12 mouse cellular contexts compared by ENCODE assay signal in the genomic region with DNA sequence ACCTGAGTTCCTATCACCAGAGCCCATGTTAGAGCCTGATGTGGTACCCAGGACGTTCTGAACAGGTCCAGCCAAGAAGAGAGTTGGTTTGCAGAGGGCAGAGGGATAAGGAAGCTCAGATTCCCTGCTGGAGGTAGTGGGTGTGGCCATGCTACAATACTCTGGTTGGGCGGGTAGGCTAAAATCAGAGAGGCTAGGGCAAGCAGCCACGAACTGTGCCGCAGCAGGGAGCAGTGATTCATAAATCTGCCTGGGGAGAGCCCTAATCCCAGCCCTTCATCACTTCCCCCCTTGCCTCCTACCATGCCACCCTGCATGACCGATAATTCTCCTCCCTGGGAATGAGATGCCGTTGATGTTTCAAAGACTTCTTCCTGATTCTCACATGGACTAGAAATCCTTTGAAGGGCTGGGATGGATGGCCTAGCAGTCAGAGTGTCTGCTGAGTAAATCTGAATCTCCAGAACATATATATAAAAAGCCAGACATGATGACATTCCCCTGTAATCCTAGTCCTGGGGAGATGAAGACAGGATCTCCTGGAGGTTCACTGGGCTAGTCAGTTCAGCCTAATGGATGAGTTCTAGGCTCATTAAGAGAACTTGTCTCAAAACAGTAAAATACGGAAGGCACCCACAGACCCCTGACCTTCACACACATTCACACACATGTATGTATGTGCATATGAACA. TPM values are rescaled to one million over a fixed set of nuclear protein-coding genes. Genes with fewer than 3 reads are reported as not detected.
DNase-seq lines count a peak whose midpoint lies in the region; ATAC-seq and TF ChIP-seq lines count a peak whose summit lies in the region.
"Had no signal": no experiment of that assay in that cellular context is flagged by ENCODE, and none has a peak within 500 bp of the region (broad histone marks: within the 10 kb centered on the region; RNA-seq: fewer than 3 reads in every experiment).

No protein-coding gene starts in this region.

- no peak overlapping the region for H3K9ac ChIP-seq in heart, embryonic 15.5 days
- no peak overlapping the region for H3K9ac ChIP-seq in stomach, postnatal 0 days (ENCODE audit: low read length)
- no peak overlapping the region for H3K9ac ChIP-seq in forebrain, embryonic 16.5 days (replicated peaks; ENCODE audit: low read depth, low read length)
- H3K9ac ChIP-seq: forebrain, embryonic 12.5 days; hindbrain, embryonic 14.5 days; liver, embryonic 12.5 days had no signal

- H3K4me3 ChIP-seq in heart, embryonic 15.5 days, result no peak overlapping the region
- no peak overlapping the region for H3K4me3 ChIP-seq in stomach, postnatal 0 days (ENCODE audit: low read depth, low read length)
- no peak overlapping the region for H3K4me3 ChIP-seq in forebrain, embryonic 16.5 days (replicated peaks; ENCODE audit: low read length)
- H3K4me3 ChIP-seq: forebrain, embryonic 12.5 days; liver, embryonic 12.5 days had no signal

- WGBS in heart, embryonic 15.5 days, result 35% methylated on average over 7 of the region's 7 CpGs
- WGBS in stomach, postnatal 0 days, result 32% methylated on average over 7 of the region's 7 CpGs
- 39% methylated on average over 7 of the region's 7 CpGs for WGBS in forebrain, embryonic 16.5 days

- no peaks in the 10 kb centered on the region for H3K36me3 ChIP-seq in heart, embryonic 15.5 days
- H3K36me3 ChIP-seq in stomach, postnatal 0 days (ENCODE audit: control insufficient read depth, insufficient read depth, low read length), result no peaks in the 10 kb centered on the region
- no peaks in the 10 kb centered on the region for H3K36me3 ChIP-seq in forebrain, embryonic 16.5 days (ENCODE audit: control insufficient read depth, insufficient read depth)
- H3K36me3 ChIP-seq: forebrain, embryonic 12.5 days; liver, embryonic 12.5 days had no signal

- no peak for TF ChIP-seq CTCF in stomach, postnatal 0 days (IDR thresholded peaks at IDR 0.05; ENCODE audit: low read depth)

- peaks cover 63% of the 10 kb centered on the region for H3K4me1 ChIP-seq in heart, embryonic 15.5 days (replicated peaks)
- H3K4me1 ChIP-seq in stomach, postnatal 0 days (replicated peaks; ENCODE audit: control insufficient read depth, insufficient read depth), result peaks cover 10% of the 10 kb centered on the region
- H3K4me1 ChIP-seq in forebrain, embryonic 16.5 days (replicated peaks; ENCODE audit: control insufficient read depth, insufficient read depth, low read length), result peaks cover 20% of the 10 kb centered on the region

- peak overlapping the region; percentile 61 for H3K27ac ChIP-seq in heart, embryonic 15.5 days
- H3K27ac ChIP-seq in stomach, postnatal 0 days (replicated peaks), result peak overlapping the region; percentile 24; the same call in 1 of the 2 replicates
- no peak overlapping the region for H3K27ac ChIP-seq in forebrain, embryonic 16.5 days (ENCODE audit: low read length)
- H3K27ac ChIP-seq: forebrain, embryonic 12.5 days; hindbrain, embryonic 14.5 days; liver, embryonic 12.5 days had no signal

- H3K9me3 ChIP-seq in heart, embryonic 15.5 days (replicated peaks), result no peaks in the 10 kb centered on the region
- no peaks in the 10 kb centered on the region for H3K9me3 ChIP-seq in stomach, postnatal 0 days (ENCODE audit: control insufficient read depth, low read length)
- no peaks in the 10 kb centered on the region for H3K9me3 ChIP-seq in forebrain, embryonic 16.5 days (ENCODE audit: control insufficient read depth, low read length)
- H3K9me3 ChIP-seq: forebrain, embryonic 12.5 days; liver, embryonic 12.5 days had no signal

- H3K4me2 ChIP-seq in heart, embryonic 15.5 days, result no peak overlapping the region
- H3K4me2 ChIP-seq in stomach, postnatal 0 days (replicated peaks; ENCODE audit: low read depth), result no peak overlapping the region
- H3K4me2 ChIP-seq in forebrain, embryonic 16.5 days (ENCODE audit: low read length), result no peak overlapping the region
- H3K4me2 ChIP-seq: forebrain, embryonic 12.5 days; hindbrain, embryonic 14.5 days; liver, embryonic 12.5 days had no signal

- no peak for DNase-seq in heart, postnatal 36 days
- DNase-seq in urinary bladder, postnatal 36 days (ENCODE audit: low spot score in 2 of 2), result peak; percentile 52 to 72
- DNase-seq in urinary bladder, postnatal 10 days (ENCODE audit: low spot score), result no peak
- peak; percentile 58 to 68 for DNase-seq in cerebellum, postnatal 25 days
- peak; percentile 51 for DNase-seq in stomach, postnatal 0 days (ENCODE audit: low spot score)
- no peak for DNase-seq in right cerebral cortex, postnatal 14 days
- DNase-seq: kidney, postnatal 10 days had no signal

- no peak for ATAC-seq in heart, embryonic 15.5 days (replicated peaks; ENCODE audit: insufficient number of reproducible peaks, insufficient read depth, low FRiP score, low read depth)
- ATAC-seq in stomach, postnatal 0 days (ENCODE audit: low FRiP score, low TSS enrichment), result peak; percentile 59
- ATAC-seq in forebrain, embryonic 16.5 days, result no peak
- ATAC-seq: liver, embryonic 12.5 days had no signal

- no peak for TF ChIP-seq EP300 in stomach, postnatal 0 days (optimal IDR thresholded peaks at IDR 0.05)

- intact Hi-C loops in heart, postnatal 36 days (cut with DNase I), result no loop called here

- no peaks in the 10 kb centered on the region for H3K27me3 ChIP-seq in heart, embryonic 15.5 days
- H3K27me3 ChIP-seq in stomach, postnatal 0 days (ENCODE audit: control insufficient read depth, insufficient read depth, low read length), result no peaks in the 10 kb centered on the region
- H3K27me3 ChIP-seq in forebrain, embryonic 16.5 days (replicated peaks; ENCODE audit: control insufficient read depth, insufficient read depth, low read length), result no peaks in the 10 kb centered on the region
- H3K27me3 ChIP-seq: liver, embryonic 12.5 days had no signal

RNA-seq across cellular contexts. Expression of a gene that starts 57.6 kb away (rescaled TPM):
- polyA plus RNA-seq in heart, embryonic 15.5 days (2015; fragmentation: Nextera tagmentation; extraction: Ambion mirVana), result 1.0 and 1.9 TPM in 2 replicates
- total RNA-seq in heart, postnatal 36 days (2021), result 1 to 10 TPM; 3.7 to 4.9 TPM
- 1.1 and 1.2 TPM in 2 replicates for polyA plus RNA-seq in stomach, postnatal 0 days (2015; fragmentation: Nextera tagmentation; extraction: Ambion mirVana)
- 1.8 TPM in 2 replicates for polyA plus RNA-seq in forebrain, embryonic 16.5 days (2015; fragmentation: Nextera tagmentation; extraction: Ambion mirVana)

Comparison
In these comparisons a context has a peak if more than half of its experiments do, and no peak if none do; other contexts are left out.
1. DNase-seq: peak in urinary bladder, postnatal 36 days (2 of 2), cerebellum, postnatal 25 days (2 of 2) and stomach, postnatal 0 days (single experiment); none in heart, postnatal 36 days (0 of 2), urinary bladder, postnatal 10 days (single experiment) and right cerebral cortex, postnatal 14 days (single experiment).